Mouse (Mus musculus) G1E (cell line): ENCODE measurements around the gene Rflnb. TPM values are rescaled to one million over a fixed set of nuclear protein-coding genes. Genes with fewer than 3 reads are reported as not detected.

ENCODE experiments used
- ATAC-seq: 2 replicates; pipeline ENCODE4 v1.8.0; 2016; ENCODE audit warnings: mild to moderate bottlenecking; ENCODE audit not compliant: insufficient number of reproducible peaks, poor library complexity, low FRiP score, severe bottlenecking; ENCODE audit errors: extremely low read depth
- DNase-seq: peaks from one replicate; pipeline ENCODE4 v3.0.0; 2012; ENCODE audit warnings: low spot score
- H3K27me3 ChIP-seq: 2 replicates; pipeline ENCODE4 v1.6.1; 2012; ENCODE audit warnings: mild to moderate bottlenecking, low read length, inconsistent platforms; ENCODE audit not compliant: insufficient read depth
- H3K36me3 ChIP-seq: replicated peaks from 2 replicates; pipeline ENCODE3; 2012; ENCODE audit warnings: mild to moderate bottlenecking, inconsistent platforms
- H3K4me1 ChIP-seq: 2 replicates; pipeline ENCODE4 v1.6.1; 2012; ENCODE audit warnings: low read depth, low read length, inconsistent platforms, mixed read lengths; ENCODE audit not compliant: insufficient read depth
- H3K4me3 ChIP-seq: 2 replicates; pipeline ENCODE4 v1.5.1; 2012; ENCODE audit warnings: low read depth, mild to moderate bottlenecking, inconsistent platforms, low read length, moderate library complexity, mixed read lengths
- H3K9me3 ChIP-seq: replicated peaks from 2 replicates; pipeline ENCODE4 v1.6.1; 2012; ENCODE audit warnings: inconsistent platforms
- CTCF ChIP-seq: IDR thresholded peaks from 2 replicates; pipeline ENCODE4 v1.5.1; 2012; ENCODE audit warnings: low read depth, low read length, inconsistent platforms, mixed read lengths
- GATA1 ChIP-seq: IDR thresholded peaks from 2 replicates; pipeline ENCODE4 v1.6.1; 2012; ENCODE audit warnings: borderline replicate concordance, low read length, inconsistent platforms, mixed read lengths
- GATA2 ChIP-seq: IDR thresholded peaks from 2 replicates; pipeline ENCODE4 v1.6.1; 2012; ENCODE audit warnings: low read depth, low read length, inconsistent platforms, borderline replicate concordance
- POLR2AphosphoS5 ChIP-seq: IDR thresholded peaks from 2 replicates; pipeline ENCODE4 v1.6.1; 2012; ENCODE audit warnings: low read depth, low read length, inconsistent platforms; ENCODE audit not compliant: insufficient replicate concordance
- TAL1 ChIP-seq: conservative IDR thresholded peaks from 2 replicates; pipeline ENCODE4 v1.6.1; 2012; ENCODE audit warnings: low read depth, low read length, inconsistent platforms, mixed read lengths
- polyA plus RNA-seq: library from polyadenylated mRNA; stranded (reverse); fragments of >175 nt; gene quantifications from 2 replicates; pipeline ENCODE4 v1.2.3, GENCODE M21; 2012
- total RNA-seq, 2 experiments: library from RNA; stranded (forward) in 1 of 2; stranded (reverse) in 1 of 2; fragments of 200-1000 nt in 1 of 2; fragments of >200 nt in 1 of 2; fragmentation: Nextera tagmentation in 1 of 2; gene quantifications; 2 replicates each; pipeline ENCODE4 v1.2.3; 2014 to 2017

Gene Rflnb
- total and polyA plus RNA-seq, 3 experiments: 0.05 to 0.08 TPM; not detected in 1

DNA sequence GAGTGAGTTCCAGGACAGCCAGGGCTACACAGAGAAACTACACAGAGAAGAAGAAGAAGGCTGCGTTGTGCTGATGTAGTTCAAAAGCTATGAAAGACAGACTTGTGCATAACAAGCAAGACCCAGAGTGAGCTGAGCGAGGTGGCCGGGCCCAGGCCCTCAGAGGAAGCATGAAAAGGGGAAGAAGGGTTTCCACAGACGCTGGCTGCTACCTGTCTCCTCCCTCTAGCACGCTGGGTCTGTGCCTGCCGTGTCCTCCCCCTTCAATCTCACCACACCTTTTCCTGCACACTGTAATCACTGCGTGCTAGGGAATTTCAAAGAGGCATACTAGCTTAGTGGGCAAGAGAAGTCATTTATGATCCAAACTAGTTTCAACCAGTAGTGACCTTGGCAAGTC, 36.8 kb upstream of the Rflnb start:
- Histone ChIP-seq H3K4me1 (no peaks in the 10 kb centered on the region), H3K9me3 (no peaks in the 10 kb centered on the region), H3K27me3 (no peaks in the 10 kb centered on the region), H3K36me3 (peaks cover 30% of the 10 kb centered on the region), H3K4me3 (no peak overlapping the region)
- no peak for TF ChIP-seq CTCF
- no peak for TF ChIP-seq TAL1
- TF ChIP-seq POLR2AphosphoS5: no peak
- TF ChIP-seq GATA1: no peak
- no peak for TF ChIP-seq GATA2
- DNase-seq: no peak
- ATAC-seq: no peak

DNA sequence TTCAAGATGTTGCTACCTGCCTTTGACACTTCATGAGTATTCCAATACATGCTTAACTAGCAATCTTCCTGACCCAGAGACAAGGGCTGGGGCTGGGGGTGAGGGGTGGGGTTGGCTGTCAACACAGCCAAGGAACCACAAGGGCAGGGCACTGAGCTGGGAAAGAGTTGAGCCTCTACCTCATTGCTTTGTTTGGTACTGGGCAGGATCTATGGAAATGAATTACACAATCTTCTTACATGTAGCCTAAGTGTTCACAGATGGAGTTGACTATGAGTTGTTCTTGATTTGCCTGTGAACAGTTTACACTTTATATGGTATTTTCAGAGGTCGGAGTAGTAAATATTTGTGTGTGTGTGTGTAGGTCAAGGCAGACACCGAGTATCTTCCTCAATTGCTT, 33.3 kb upstream of the Rflnb start:
- peaks cover 21% of the 10 kb centered on the region for H3K36me3 ChIP-seq
- no peaks in the 10 kb centered on the region for H3K4me1 ChIP-seq
- DNase-seq (no peak), ATAC-seq (no peak)
- TF ChIP-seq GATA1 (no peak), GATA2 (no peak), TAL1 (no peak), CTCF (no peak), POLR2AphosphoS5 (no peak)
- H3K27me3 ChIP-seq: no peaks in the 10 kb centered on the region
- no peak overlapping the region for H3K4me3 ChIP-seq
- no peaks in the 10 kb centered on the region for H3K9me3 ChIP-seq

- DNase-seq (no peak), ATAC-seq (no peak)
- peaks cover 20% of the 10 kb centered on the region for H3K36me3 ChIP-seq
- no peaks in the 10 kb centered on the region for H3K9me3 ChIP-seq
- TF ChIP-seq GATA1 (no peak), CTCF (no peak), TAL1 (no peak), POLR2AphosphoS5 (no peak), GATA2 (no peak)
- no peak overlapping the region for H3K4me3 ChIP-seq
- H3K4me1 ChIP-seq: no peaks in the 10 kb centered on the region
- H3K27me3 ChIP-seq: no peaks in the 10 kb centered on the region
Observed at GRCm38 (mm10) chr11:76059971-76060370, 32.4 kb upstream of the Rflnb start.

DNA sequence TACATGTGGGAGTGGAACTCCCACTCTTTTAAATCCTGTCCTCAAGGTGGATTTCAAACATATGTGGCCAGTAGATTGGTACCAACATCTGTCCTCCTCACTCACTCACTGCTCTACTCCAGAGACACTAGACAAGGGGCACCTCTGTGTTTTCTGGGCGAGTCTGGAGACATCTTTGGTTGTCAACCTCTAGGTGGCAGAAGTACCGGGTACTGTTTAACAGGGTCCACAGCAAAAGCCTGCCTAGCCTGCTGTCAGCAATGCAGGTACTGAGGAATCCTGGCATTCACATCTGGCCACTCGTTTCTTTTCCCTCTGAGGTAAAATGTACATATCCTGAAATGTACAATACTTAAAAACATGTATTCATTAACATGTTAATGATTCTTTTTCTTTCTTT, 28.9 kb upstream of the Rflnb start:
- Histone ChIP-seq H3K27me3 (no peaks in the 10 kb centered on the region), H3K9me3 (no peaks in the 10 kb centered on the region), H3K4me1 (no peaks in the 10 kb centered on the region), H3K36me3 (peaks cover 11% of the 10 kb centered on the region), H3K4me3 (no peak overlapping the region)
- TF ChIP-seq TAL1 (no peak), CTCF (no peak), GATA1 (no peak), GATA2 (no peak), POLR2AphosphoS5 (no peak)
- DNase-seq: no peak
- no peak for ATAC-seq

GRCm38 (mm10) chr11:76052496-76052895, 24.9 kb upstream of the Rflnb start:
- TF ChIP-seq GATA1 (no peak), CTCF (no peak), POLR2AphosphoS5 (no peak), GATA2 (no peak), TAL1 (no peak)
- H3K27me3 ChIP-seq: no peaks in the 10 kb centered on the region
- H3K36me3 ChIP-seq: peaks cover 13% of the 10 kb centered on the region
- H3K4me1 ChIP-seq: no peaks in the 10 kb centered on the region
- ATAC-seq (no peak), DNase-seq (no peak)
- no peak overlapping the region for H3K4me3 ChIP-seq
- no peaks in the 10 kb centered on the region for H3K9me3 ChIP-seq

GRCm38 (mm10) chr11:76050967-76051512, 23.5 kb upstream of the Rflnb start:
- no peaks in the 10 kb centered on the region for H3K4me1 ChIP-seq
- DNase-seq: no peak
- no peaks in the 10 kb centered on the region for H3K9me3 ChIP-seq
- peaks cover 20% of the 10 kb centered on the region for H3K36me3 ChIP-seq
- no peak for TF ChIP-seq GATA1
- TF ChIP-seq GATA2: no peak
- TF ChIP-seq TAL1: no peak
- TF ChIP-seq CTCF: no peak
- TF ChIP-seq POLR2AphosphoS5: no peak
- no peak overlapping the region for H3K4me3 ChIP-seq
- no peaks in the 10 kb centered on the region for H3K27me3 ChIP-seq
- ATAC-seq: no peak

DNA sequence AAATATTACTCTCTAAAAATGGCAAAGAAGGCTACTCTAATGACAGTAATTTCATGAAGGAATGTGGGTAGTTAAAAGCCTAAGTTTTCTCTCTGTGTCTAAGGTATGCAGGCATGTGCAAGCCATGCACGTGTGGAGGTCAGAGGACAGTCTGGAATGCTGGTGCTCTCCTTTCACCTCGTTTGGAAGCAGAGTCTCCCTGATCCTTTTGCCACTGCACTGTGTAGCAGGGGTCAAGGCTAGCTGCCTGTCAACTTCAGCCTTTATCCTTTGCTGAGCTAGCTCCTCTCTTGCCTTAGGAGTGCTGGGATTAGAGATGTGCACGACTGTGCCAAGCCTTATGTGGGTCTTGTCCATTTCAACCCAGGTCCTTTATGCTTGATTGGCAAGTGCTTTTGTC, 22.9 kb upstream of the Rflnb start:
- Histone ChIP-seq H3K4me1 (no peaks in the 10 kb centered on the region), H3K9me3 (no peaks in the 10 kb centered on the region), H3K4me3 (no peak overlapping the region), H3K36me3 (peaks cover 22% of the 10 kb centered on the region), H3K27me3 (no peaks in the 10 kb centered on the region)
- no peak for DNase-seq
- no peak for ATAC-seq
- no peak for TF ChIP-seq TAL1
- TF ChIP-seq GATA1: no peak
- no peak for TF ChIP-seq CTCF
- no peak for TF ChIP-seq GATA2
- TF ChIP-seq POLR2AphosphoS5: no peak
